Mouse (Mus musculus) left cerebral cortex, adult 18-20 months (tissue): ENCODE results near the gene Hic1. TPM values are rescaled to one million over a fixed set of nuclear protein-coding genes. Genes with fewer than 3 reads are reported as not detected.
A peak's percentile ranks its signal among the peaks of the same experiment; 100 is the strongest.
"Not testable (repeated sequence)": the region's sequence is repeated elsewhere in the genome, so short reads cannot be mapped to it uniquely, and the experiment has no call there.

Experiments used
- DNase-seq, 2 experiments: peaks; one replicate each; pipeline ENCODE4 v3.0.0; 2021 to 2022; ENCODE audit warnings: low spot score in 2 of 2, mixed read lengths in 1 of 2
- total RNA-seq, 2 experiments: library from RNA; stranded (reverse); gene quantifications; 2 replicates each; pipeline ENCODE4 v1.2.3; 2021

Gene Hic1
- total RNA-seq, 2 experiments from 2014 or later: 3.8 to 5.0 TPM

DNA sequence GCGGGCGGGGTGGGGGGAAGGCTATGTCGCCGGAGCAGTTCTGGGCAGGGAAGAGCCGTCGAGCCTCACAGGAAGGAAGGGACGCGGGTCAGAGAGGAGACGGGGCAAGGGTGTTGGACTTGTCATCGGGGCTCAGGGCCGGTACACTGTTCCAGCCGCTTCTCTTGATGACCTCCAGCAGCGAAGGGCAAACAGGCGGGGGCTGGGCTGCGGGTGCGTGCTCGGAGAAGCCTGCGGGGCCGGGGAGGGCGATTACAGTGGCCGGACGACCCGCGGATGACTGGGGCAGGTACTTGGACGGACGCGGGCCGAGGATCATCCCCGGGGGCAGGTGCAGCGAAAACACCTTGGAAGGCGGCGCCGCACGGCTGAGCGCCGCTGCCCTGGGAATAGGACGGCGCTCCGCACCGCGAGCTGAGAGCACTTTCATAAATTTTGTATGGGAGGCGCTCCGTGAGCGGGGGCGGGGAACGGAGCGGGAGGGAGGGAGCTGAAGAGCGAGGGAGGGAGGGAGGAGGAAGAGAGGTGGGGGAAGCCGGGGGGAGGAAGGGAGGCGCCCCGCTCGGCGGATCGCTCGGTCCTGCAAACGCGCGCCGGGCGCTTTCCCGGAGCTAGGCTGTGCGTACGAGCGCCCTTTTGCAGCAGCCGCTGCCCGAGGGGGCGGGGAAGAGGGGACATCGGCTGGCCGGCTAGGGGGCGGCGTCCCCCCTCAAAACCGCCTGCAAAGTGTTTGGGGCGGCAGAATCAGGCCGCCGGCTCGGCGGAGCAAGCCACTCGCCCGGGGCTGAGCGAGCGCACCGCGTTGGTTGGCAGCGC, 24.1 kb upstream of the Hic1 start, which contains the start of gene Rtn4rl1:
Rtn4rl1 (plus strand) TSS at position 528 of the 816 bp plus-strand sequence.
- DNase-seq: peak; percentile 61 to 77

- DNase-seq: peak; percentile 71 to 77
These were observed 23.3 kb upstream of the Hic1 start for GRCm38 (mm10) chr11:75192336-75193214.

DNA sequence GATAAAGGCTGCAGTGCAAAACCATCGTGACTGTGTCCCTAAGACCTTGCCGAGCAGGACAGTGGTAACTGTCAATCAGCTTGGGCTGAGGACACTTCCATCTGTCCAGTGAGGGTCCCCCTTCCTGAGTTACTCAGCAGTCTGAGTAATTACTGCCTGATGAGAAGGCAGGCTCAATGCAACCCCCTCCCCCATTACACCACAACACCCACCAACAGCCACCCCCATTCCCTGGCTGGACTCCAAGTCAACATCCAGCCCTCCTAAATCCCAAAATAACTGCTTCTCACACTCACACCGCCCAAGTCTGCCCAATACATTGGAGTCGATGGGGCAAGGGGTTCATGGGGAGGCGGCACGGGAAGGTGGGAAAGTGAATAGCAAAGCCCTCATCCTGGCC, 22.5 kb upstream of the Hic1 start:
- DNase-seq: no peak

DNA sequence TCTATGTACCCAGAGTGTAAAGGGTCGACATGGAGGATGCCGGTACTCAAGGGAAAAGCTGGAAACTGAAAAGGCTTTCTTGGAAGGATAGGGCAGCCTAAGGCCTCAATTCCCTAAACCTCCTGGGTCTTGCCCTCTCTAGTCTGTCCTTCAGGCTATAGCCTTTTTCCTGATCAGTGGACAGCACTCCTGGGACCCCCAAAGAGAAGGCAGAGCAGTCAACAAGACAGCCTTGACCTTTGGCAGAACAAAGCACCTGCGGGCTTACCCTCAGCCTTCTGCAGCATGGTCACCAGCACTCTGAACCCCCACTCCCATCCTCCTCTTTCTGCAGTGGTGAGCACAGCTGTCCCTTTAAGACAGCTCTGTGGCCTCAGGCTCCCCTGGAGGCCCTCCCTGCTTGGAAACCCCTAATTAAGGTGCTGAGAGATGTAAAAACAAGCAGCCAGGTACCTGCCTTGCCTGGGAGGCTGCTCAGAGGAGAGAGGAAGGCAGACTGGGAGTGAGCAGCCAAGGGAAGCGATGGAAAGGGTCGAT, 21.7 kb upstream of the Hic1 start, which contains the start of gene Dph1:
Dph1 (minus strand) TSS at position 337 of the 537 bp plus-strand sequence.
- DNase-seq: no peak

DNA sequence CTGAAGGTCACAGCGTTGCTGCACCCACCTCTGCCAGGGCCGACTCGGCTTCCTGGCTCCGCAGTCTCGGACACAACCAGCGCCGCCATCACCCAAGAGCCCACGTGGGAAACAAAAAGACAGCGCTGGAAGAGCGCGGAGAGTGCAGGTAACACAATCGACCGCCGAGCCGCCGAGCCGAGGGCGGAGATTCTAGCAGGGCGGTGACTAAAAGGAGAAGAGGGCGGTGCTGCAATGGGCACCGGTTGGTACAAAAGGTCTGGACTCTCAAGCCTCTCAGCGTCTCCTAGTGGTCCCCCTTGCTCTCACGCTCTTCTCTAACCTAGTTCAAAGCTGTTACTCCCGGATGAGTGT, 21.0 kb upstream of the Hic1 start:
- peak; percentile 79 to 88 for DNase-seq

- no peak for DNase-seq
These were observed 20.5 kb upstream of the Hic1 start for GRCm38 (mm10) chr11:75189713-75190370.

- no peak for DNase-seq
These were observed 15.7 kb upstream of the Hic1 start for GRCm38 (mm10) chr11:75184986-75185385.

- DNase-seq: peak; percentile 55 to 66
These were observed 15.3 kb upstream of the Hic1 start for GRCm38 (mm10) chr11:75184573-75184972.

GRCm38 (mm10) chr11:75183917-75184570, 14.7 kb upstream of the Hic1 start:
- peak; percentile 68 to 87 for DNase-seq

DNA sequence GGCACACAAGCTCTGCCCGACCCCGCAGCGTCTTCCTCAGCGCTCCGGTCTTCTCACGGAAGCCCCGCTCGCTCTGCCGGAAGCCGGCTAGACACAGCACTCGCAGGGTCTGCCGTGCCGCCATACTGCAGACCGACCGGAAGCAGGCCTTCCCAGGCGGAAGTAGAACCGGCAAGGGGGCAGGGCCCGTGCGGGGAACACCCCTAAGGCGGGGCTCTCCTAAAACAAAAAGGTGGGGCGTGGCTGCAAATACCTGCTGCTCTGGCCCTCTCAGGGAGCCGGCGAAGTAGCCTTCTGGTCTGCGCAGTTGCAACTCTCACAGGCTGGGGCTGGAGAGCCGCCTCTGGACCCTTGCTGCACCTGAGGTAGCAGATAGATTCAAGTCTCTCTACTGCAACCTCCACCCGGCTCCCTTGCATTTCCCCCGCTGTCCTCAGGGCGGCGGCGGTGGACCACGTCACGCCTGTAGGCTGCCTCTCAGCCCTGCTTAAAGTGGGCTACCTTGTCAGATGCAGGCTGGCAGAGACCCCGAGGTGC, 9.4 kb upstream of the Hic1 start, which contains the start of gene Ovca2:
Ovca2 (minus strand) TSS at position 164 of the 537 bp plus-strand sequence.
- peak; percentile 86 to 88 for DNase-seq

GRCm38 (mm10) chr11:75178011-75178410, 8.7 kb upstream of the Hic1 start:
- no peak for DNase-seq

GRCm38 (mm10) chr11:75174574-75174973, 5.3 kb upstream of the Hic1 start:
- not testable (repeated sequence) for DNase-seq

- no peak for DNase-seq
These were observed 4.5 kb upstream of the Hic1 start for GRCm38 (mm10) chr11:75173799-75174165.

- peak; percentile 91 to 96 for DNase-seq
These were observed 3.9 kb upstream of the Hic1 start for GRCm38 (mm10) chr11:75173095-75173798.

DNA sequence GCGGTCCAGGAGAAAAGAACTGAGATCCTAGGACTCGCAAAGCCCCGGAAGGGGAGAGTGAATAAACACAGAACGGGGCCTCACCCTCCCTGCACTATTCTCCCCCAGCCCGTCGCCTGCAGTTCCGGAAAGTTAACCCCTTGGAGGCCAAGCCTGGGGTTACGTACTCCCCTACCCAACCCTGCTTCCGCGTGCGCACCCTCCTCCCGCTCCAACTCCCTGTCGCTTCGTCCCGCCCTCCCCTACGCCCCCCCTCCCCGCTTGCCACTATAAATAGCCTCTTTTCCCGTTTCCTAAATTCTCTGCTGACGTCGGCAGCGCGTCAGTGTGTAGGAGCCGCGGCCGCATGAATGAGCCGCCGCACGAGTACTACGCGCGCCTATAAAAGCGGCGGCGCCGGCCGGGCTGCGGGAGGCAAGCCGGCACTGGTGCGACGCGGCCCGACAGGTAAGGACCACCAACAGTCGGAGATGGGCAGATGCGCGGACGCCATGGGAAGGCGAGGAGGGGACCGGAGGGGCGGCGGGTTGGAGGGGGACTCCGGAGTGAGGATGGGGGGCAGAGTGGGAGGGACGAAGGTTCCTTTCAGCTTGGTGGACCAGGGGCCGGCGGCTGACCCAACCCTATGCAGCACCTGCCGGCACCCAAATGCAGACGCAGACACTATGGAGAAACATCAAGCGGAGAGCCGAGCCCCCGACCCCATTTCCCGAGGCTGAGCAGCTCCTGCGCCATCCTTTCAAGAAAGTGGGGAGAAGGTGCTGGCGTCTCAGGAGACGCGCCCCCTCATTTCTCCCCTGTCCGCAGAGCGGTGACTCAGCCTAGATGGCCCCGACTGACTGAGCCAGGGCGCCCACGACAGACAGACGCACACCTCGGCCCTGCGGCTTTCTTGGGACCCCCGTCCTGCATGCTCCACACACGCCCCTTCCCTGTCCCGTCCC, 3.1 kb upstream of the Hic1 start:
- peak; percentile 77 to 84 for DNase-seq

GRCm38 (mm10) chr11:75171186-75171865, 2.0 kb upstream of the Hic1 start:
- DNase-seq: no peak

DNA sequence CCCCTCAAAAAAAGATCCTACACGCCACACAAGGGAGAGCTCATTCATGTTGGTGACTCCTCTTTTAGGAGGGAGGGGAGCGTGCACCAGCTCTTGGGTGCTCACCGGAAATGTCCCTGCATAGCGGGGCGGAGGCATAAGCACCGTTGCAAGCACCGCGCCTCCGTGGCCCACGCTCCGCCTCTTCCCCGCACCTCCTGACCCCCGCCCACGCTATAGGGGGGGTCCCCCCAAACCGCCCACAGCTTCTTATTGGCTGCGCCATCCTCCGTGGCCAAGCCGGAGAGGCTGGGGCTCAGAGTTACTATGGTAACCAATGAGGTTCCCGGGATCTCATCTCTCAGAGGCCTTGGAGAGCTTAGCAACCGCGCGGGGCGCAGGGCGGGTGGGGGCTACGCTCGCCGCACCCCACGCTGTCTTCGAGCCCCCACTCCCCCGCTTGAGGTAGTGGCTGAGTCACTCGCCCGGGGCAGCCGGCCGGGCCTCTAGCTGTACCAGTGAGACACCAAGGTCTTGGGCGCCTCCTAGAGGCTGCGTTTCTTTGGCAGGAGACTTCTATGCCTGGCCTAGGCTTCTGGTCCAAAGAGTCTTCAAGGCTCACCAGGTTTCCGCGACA, 925 bp upstream of the Hic1 start:
- peak; percentile 94 to 95 for DNase-seq
